Comparison of ENCODE assay signal across 22 mouse cellular contexts in genomic region chr8:79618906-79619305, GRCm38 (mm10). TPM values are rescaled to one million over a fixed set of nuclear protein-coding genes. Genes with fewer than 3 reads are reported as not detected.
DNase-seq lines count a peak whose midpoint lies in the region; ATAC-seq and TF ChIP-seq lines count a peak whose summit lies in the region.
"Had no signal": no experiment of that assay in that cellular context is flagged by ENCODE, and none has a peak within 500 bp of the region (broad histone marks: within the 10 kb centered on the region; RNA-seq: fewer than 3 reads in every experiment).

No protein-coding gene starts in this region.

- DNase-seq in heart, embryonic 10.5 days (ENCODE audit: low spot score), result peak; percentile 68
- no peak for DNase-seq in heart, postnatal 14 days
- no peak for DNase-seq in heart, postnatal 4 days
- DNase-seq in intestine, embryonic 14.5 days (ENCODE audit: low spot score), result no peak
- no peak for DNase-seq in thymus, postnatal 14 days
- DNase-seq: adrenal gland, postnatal 14 days; cerebellum, adult 11-12 months; cerebellum, adult 9-10 months; cerebellum, postnatal 25 days; gastrocnemius, postnatal 10 days; kidney, adult 18-20 months had no signal

- peaks cover 44% of the 10 kb centered on the region for H3K4me1 ChIP-seq in heart, embryonic 10.5 days
- peaks cover 19 to 34% of the 10 kb centered on the region in 2 experiments for H3K4me1 ChIP-seq in heart, embryonic 14.5 days (ENCODE audit: control insufficient read depth in 2 of 2, insufficient read depth in 2 of 2, low read length in 2 of 2)
- peaks cover 27% of the 10 kb centered on the region for H3K4me1 ChIP-seq in intestine, embryonic 14.5 days (replicated peaks; ENCODE audit: control insufficient read depth, insufficient read depth, low read length)
- no peaks in the 10 kb centered on the region for H3K4me1 ChIP-seq in intestine, postnatal 0 days (replicated peaks; ENCODE audit: control insufficient read depth, insufficient read depth, low read length)

- peak overlapping the region; percentile 31; the same call in 1 of the 2 replicates for H3K9ac ChIP-seq in heart, embryonic 14.5 days (ENCODE audit: low read length)
- no peak overlapping the region for H3K9ac ChIP-seq in intestine, embryonic 14.5 days (ENCODE audit: low read length)
- H3K9ac ChIP-seq in intestine, postnatal 0 days (ENCODE audit: low read depth, low read length), result no peak overlapping the region
- H3K9ac ChIP-seq: embryonic facial prominence, embryonic 13.5 days; forebrain, embryonic 12.5 days; hindbrain, embryonic 12.5 days; kidney, embryonic 15.5 days had no signal

- peak overlapping the region; percentile 88 for H3K27ac ChIP-seq in heart, embryonic 10.5 days
- H3K27ac ChIP-seq in heart, embryonic 14.5 days (replicated peaks in 1 of 2; ENCODE audit: control insufficient read depth in 1 of 2, insufficient read depth in 1 of 2, low read depth in 2 of 2, low read length in 2 of 2), result peak overlapping the region; percentile 28 to 89
- H3K27ac ChIP-seq in intestine, embryonic 14.5 days (ENCODE audit: low read depth), result 0 out of 2 replicates have a peak overlapping the region, but pooled peaks have one; percentile 47
- no peak overlapping the region for H3K27ac ChIP-seq in intestine, postnatal 0 days (ENCODE audit: low read depth, low read length)
- H3K27ac ChIP-seq: embryonic facial prominence, embryonic 13.5 days; forebrain, embryonic 12.5 days; hindbrain, embryonic 12.5 days; kidney, embryonic 15.5 days had no signal

- no peaks in the 10 kb centered on the region for H3K36me3 ChIP-seq in heart, embryonic 10.5 days
- H3K36me3 ChIP-seq in heart, embryonic 14.5 days (ENCODE audit: control insufficient read depth, insufficient read depth, low read length), result no peaks in the 10 kb centered on the region
- no peaks in the 10 kb centered on the region for H3K36me3 ChIP-seq in intestine, embryonic 14.5 days (ENCODE audit: control insufficient read depth, insufficient read depth, low read length)
- no peaks in the 10 kb centered on the region for H3K36me3 ChIP-seq in intestine, postnatal 0 days (ENCODE audit: control insufficient read depth, insufficient read depth)
- H3K36me3 ChIP-seq: embryonic facial prominence, embryonic 13.5 days; forebrain, embryonic 12.5 days; hindbrain, embryonic 12.5 days; kidney, embryonic 15.5 days had no signal

- no peak for TF ChIP-seq CTCF in intestine, postnatal 0 days (IDR thresholded peaks at IDR 0.05; ENCODE audit: low read depth)

- no peaks in the 10 kb centered on the region for H3K9me3 ChIP-seq in heart, embryonic 10.5 days
- no peaks in the 10 kb centered on the region for H3K9me3 ChIP-seq in heart, embryonic 14.5 days (ENCODE audit: control insufficient read depth, low read length)
- no peaks in the 10 kb centered on the region for H3K9me3 ChIP-seq in intestine, embryonic 14.5 days (ENCODE audit: control insufficient read depth, low read length)
- H3K9me3 ChIP-seq in intestine, postnatal 0 days (ENCODE audit: control insufficient read depth), result no peaks in the 10 kb centered on the region
- H3K9me3 ChIP-seq: embryonic facial prominence, embryonic 13.5 days; forebrain, embryonic 12.5 days; hindbrain, embryonic 12.5 days; kidney, embryonic 15.5 days had no signal

- H3K4me3 ChIP-seq in heart, embryonic 10.5 days, result no peak overlapping the region
- no peak overlapping the region for H3K4me3 ChIP-seq in heart, embryonic 14.5 days (ENCODE audit: control insufficient read depth in 1 of 2, insufficient read depth in 1 of 2, low read depth in 1 of 2, low read length in 2 of 2)
- H3K4me3 ChIP-seq in intestine, embryonic 14.5 days (ENCODE audit: low read depth, low read length), result no peak overlapping the region
- H3K4me3 ChIP-seq in intestine, postnatal 0 days (ENCODE audit: low read depth, low read length), result no peak overlapping the region
- H3K4me3 ChIP-seq: embryonic facial prominence, embryonic 13.5 days; forebrain, embryonic 12.5 days; hindbrain, embryonic 12.5 days; kidney, embryonic 15.5 days had no signal

- intact Hi-C loops in heart, postnatal 14 days (cut with DNase I), result no loop called here

- no peak for ATAC-seq in heart, embryonic 14.5 days (ENCODE audit: insufficient number of reproducible peaks, insufficient read depth, low FRiP score, low read depth)
- ATAC-seq in intestine, embryonic 14.5 days (replicated peaks; ENCODE audit: low FRiP score, low TSS enrichment, low read depth), result no peak
- no peak for ATAC-seq in intestine, postnatal 0 days
- ATAC-seq: activated CD4-positive, CD25-positive, alpha-beta regulatory T cell, adult 4 months; forebrain, embryonic 16.5 days; hindbrain, embryonic 16.5 days; inflammation-experienced regulatory T-cells, adult 6 months; Patski had no signal

- H3K4me2 ChIP-seq in heart, embryonic 14.5 days (ENCODE audit: low read length), result no peak overlapping the region
- H3K4me2 ChIP-seq in intestine, embryonic 14.5 days (ENCODE audit: low read length), result no peak overlapping the region
- no peak overlapping the region for H3K4me2 ChIP-seq in intestine, postnatal 0 days (replicated peaks; ENCODE audit: low read depth)
- H3K4me2 ChIP-seq: embryonic facial prominence, embryonic 13.5 days; forebrain, embryonic 12.5 days; hindbrain, embryonic 12.5 days; kidney, embryonic 15.5 days had no signal

- no peaks in the 10 kb centered on the region for H3K27me3 ChIP-seq in heart, embryonic 10.5 days (ENCODE audit: insufficient read depth, poor library complexity, severe bottlenecking)
- H3K27me3 ChIP-seq in heart, embryonic 14.5 days (ENCODE audit: control insufficient read depth, insufficient read depth, low read length), result no peaks in the 10 kb centered on the region
- no peaks in the 10 kb centered on the region for H3K27me3 ChIP-seq in intestine, embryonic 14.5 days (replicated peaks; ENCODE audit: control insufficient read depth, insufficient read depth, low read length)
- no peaks in the 10 kb centered on the region for H3K27me3 ChIP-seq in intestine, postnatal 0 days (replicated peaks; ENCODE audit: control insufficient read depth, insufficient read depth, low read length)
- H3K27me3 ChIP-seq: embryonic facial prominence, embryonic 13.5 days; forebrain, embryonic 12.5 days; hindbrain, embryonic 12.5 days; kidney, embryonic 15.5 days; Patski had no signal

- 46% methylated on average over 5 of the region's 5 CpGs for WGBS in heart, embryonic 10.5 days
- WGBS in heart, embryonic 14.5 days, result 30% methylated on average over 5 of the region's 5 CpGs
- WGBS in intestine, embryonic 14.5 days, result 41% methylated on average over 5 of the region's 5 CpGs
- 56% methylated on average over 5 of the region's 5 CpGs for WGBS in intestine, postnatal 0 days

RNA-seq across cellular contexts. Expression of gene Otud4, which starts 20.5 kb away (rescaled TPM):
- 18.4 and 21.9 TPM in 2 replicates for polyA plus RNA-seq in heart, embryonic 10.5 days (2016; fragmentation: Nextera tagmentation; extraction: Ambion mirVana)
- total RNA-seq in heart, postnatal 14 days (2021), result 10 to 100 TPM; 45.5 to 45.7 TPM
- polyA plus RNA-seq in heart, embryonic 14.5 days (2014; fragmentation: Nextera tagmentation; extraction: Ambion mirVana), result 27.4 and 28.1 TPM in 2 replicates
- total RNA-seq in heart, postnatal 4 days (2021), result 10 to 100 TPM; 44.6 to 50.3 TPM
- 28.1 and 30.3 TPM in 2 replicates for polyA plus RNA-seq in intestine, embryonic 14.5 days (2014; fragmentation: Nextera tagmentation; extraction: Ambion mirVana)
- polyA plus RNA-seq in intestine, postnatal 0 days (2015; fragmentation: Nextera tagmentation; extraction: Ambion mirVana), result 6.0 and 6.3 TPM in 2 replicates
